Mouse (Mus musculus): ENCODE measurements around the gene Havcr1.
"Not testable (repeated sequence)": the region's sequence is repeated elsewhere in the genome, so short reads cannot be mapped to it uniquely, and the experiment has no call there.

Havcr1 gene

GRCm38 (mm10) chr11:46735076-46735475 is at the start of gene Havcr1:
TSS of gene Havcr1 (plus strand) at chr11:46735080.
- not testable (repeated sequence) for DNase-seq (ENCODE audit: inconsistent ontology term)

GRCm38 (mm10) chr11:46690136-46690535 is 44.7 kb upstream of the Havcr1 start:
- DNase-seq (ENCODE audit: inconsistent ontology term), result no peak

- not testable (repeated sequence) for DNase-seq (ENCODE audit: inconsistent ontology term)
Measured at GRCm38 (mm10) chr11:46695849-46696248, 39.0 kb upstream of the Havcr1 start.

- no peak for DNase-seq (ENCODE audit: inconsistent ontology term)
Measured at GRCm38 (mm10) chr11:46697433-46698277, 37.2 kb upstream of the Havcr1 start.

GRCm38 (mm10) chr11:46698278-46698655 is 36.6 kb upstream of the Havcr1 start:
- no peak for DNase-seq (ENCODE audit: inconsistent ontology term)

GRCm38 (mm10) chr11:46698830-46699229 is 36.0 kb upstream of the Havcr1 start:
- DNase-seq (ENCODE audit: inconsistent ontology term), result no peak

- no peak for DNase-seq (ENCODE audit: inconsistent ontology term)
Measured at GRCm38 (mm10) chr11:46706664-46707356, 28.1 kb upstream of the Havcr1 start, which contains the start of gene Timd2. TSS of gene Timd2 (minus strand) at chr11:46707061.

- DNase-seq (ENCODE audit: inconsistent ontology term), result no peak
Measured at GRCm38 (mm10) chr11:46731541-46732070, 3.3 kb upstream of the Havcr1 start.

GRCm38 (mm10) chr11:46733242-46733789 is 1.6 kb upstream of the Havcr1 start:
- DNase-seq (ENCODE audit: inconsistent ontology term), result peak; percentile 27

GRCm38 (mm10) chr11:46734617-46735016 is 263 bp upstream of the Havcr1 start:
- no peak for DNase-seq (ENCODE audit: inconsistent ontology term)

GRCm38 (mm10) chr11:46739501-46739900 is 4.6 kb downstream of the Havcr1 start:
- DNase-seq (ENCODE audit: inconsistent ontology term), result no peak

- no peak for DNase-seq (ENCODE audit: inconsistent ontology term)
Measured at GRCm38 (mm10) chr11:46740886-46741285, 6.0 kb downstream of the Havcr1 start.

- DNase-seq (ENCODE audit: inconsistent ontology term), result no peak
Measured at GRCm38 (mm10) chr11:46741716-46742115, 6.8 kb downstream of the Havcr1 start.

- no peak for DNase-seq (ENCODE audit: inconsistent ontology term)
Measured at GRCm38 (mm10) chr11:46747996-46748395, 13.1 kb downstream of the Havcr1 start.

GRCm38 (mm10) chr11:46753662-46754061 is 18.8 kb downstream of the Havcr1 start:
- no peak for DNase-seq (ENCODE audit: inconsistent ontology term)

- DNase-seq (ENCODE audit: inconsistent ontology term), result no peak
Measured at GRCm38 (mm10) chr11:46754669-46755068, 19.8 kb downstream of the Havcr1 start.

- not testable (repeated sequence) for DNase-seq (ENCODE audit: inconsistent ontology term)
Measured at GRCm38 (mm10) chr11:46755714-46756113, 20.8 kb downstream of the Havcr1 start.

- DNase-seq (ENCODE audit: inconsistent ontology term), result no peak
Measured at GRCm38 (mm10) chr11:46776879-46777278, 42.0 kb downstream of the Havcr1 start.

GRCm38 (mm10) chr11:46779811-46780210 is 44.9 kb downstream of the Havcr1 start:
- DNase-seq (ENCODE audit: inconsistent ontology term), result no peak

- no peak for DNase-seq (ENCODE audit: inconsistent ontology term)
Measured at GRCm38 (mm10) chr11:46804440-46804839, 69.6 kb downstream of the Havcr1 start.

GRCm38 (mm10) chr11:46810511-46810910 is 75.6 kb downstream of the Havcr1 start, which contains the start of gene Timd4:
TSS of gene Timd4 (plus strand) at chr11:46810800.
- no peak for DNase-seq (ENCODE audit: inconsistent ontology term)

- DNase-seq (ENCODE audit: inconsistent ontology term), result no peak
Measured at GRCm38 (mm10) chr11:46817692-46818091, 82.8 kb downstream of the Havcr1 start.

Measured in Muller cell, postnatal 12 days (primary cell).